Mouse (Mus musculus) C2C12 (cell line): Measurements from ENCODE around the gene Sox6. TPM values are rescaled to one million over a fixed set of nuclear protein-coding genes. Genes with fewer than 3 reads are reported as not detected.

Experiments used
- H3K27me3 ChIP-seq: one replicate; pipeline ENCODE4 v1.6.1; 2011; ENCODE audit not compliant: control insufficient read depth, insufficient read depth, insufficient read length
- H3K36me3 ChIP-seq: one replicate; pipeline ENCODE4 v1.6.1; 2011; ENCODE audit not compliant: control insufficient read depth, insufficient read depth
- H3K4me3 ChIP-seq: one replicate; pipeline ENCODE4 v1.5.1; 2011; ENCODE audit warnings: mild to moderate bottlenecking, control low read depth; ENCODE audit not compliant: poor library complexity, insufficient read depth, severe bottlenecking
- H3K79me2 ChIP-seq: one replicate; pipeline ENCODE4 v1.6.1; 2011; ENCODE audit not compliant: control insufficient read depth, insufficient read depth
- H3K79me3 ChIP-seq: one replicate; pipeline ENCODE4 v1.6.1; 2011; ENCODE audit warnings: low read depth, control low read depth
- H3ac ChIP-seq: one replicate; pipeline ENCODE3; 2011; ENCODE audit warnings: low read depth; ENCODE audit not compliant: control insufficient read depth, insufficient read length
- CEBPB ChIP-seq: IDR thresholded peaks from one replicate; pipeline ENCODE4 v1.6.1; 2011; ENCODE audit warnings: low read depth, mild to moderate bottlenecking, control low read depth, moderate library complexity
- CTCF ChIP-seq: IDR thresholded peaks from one replicate; pipeline ENCODE4 v1.5.1; 2011; ENCODE audit not compliant: control insufficient read depth, insufficient read depth, insufficient read length
- FOSL1 ChIP-seq: IDR thresholded peaks from one replicate; pipeline ENCODE4 v1.8.0; 2011; ENCODE audit warnings: mild to moderate bottlenecking, low read length; ENCODE audit not compliant: poor library complexity, insufficient read depth, severe bottlenecking
- MAX ChIP-seq: IDR thresholded peaks from one replicate; pipeline ENCODE4 v1.6.1; 2011; ENCODE audit warnings: mild to moderate bottlenecking, control low read depth
- MYOD1 ChIP-seq: IDR thresholded peaks from one replicate; pipeline ENCODE4 v1.6.1; 2011; ENCODE audit warnings: low read depth; ENCODE audit not compliant: control insufficient read depth, insufficient read length
- MYOG ChIP-seq: IDR thresholded peaks from one replicate; pipeline ENCODE4 v1.6.1; 2011; ENCODE audit not compliant: control insufficient read depth, insufficient read length; ENCODE audit errors: extremely low read depth
- USF1 ChIP-seq: IDR thresholded peaks from one replicate; pipeline ENCODE4 v1.6.1; 2011; ENCODE audit warnings: low read depth, mild to moderate bottlenecking, control low read depth, moderate library complexity
- polyA plus RNA-seq: library from polyadenylated mRNA; unstranded; fragments of >200 nt; fragmentation: generic; extraction: Trizol; gene quantifications from one replicate; pipeline ENCODE4 v1.2.1, GENCODE M21; 2012; ENCODE audit warnings: missing spikeins

Gene Sox6
- polyA plus RNA-seq, 1 experiment: 0.08 TPM

GRCm38 (mm10) chr7:115946559-115946958, 92.0 kb downstream of the Sox6 start:
- Histone ChIP-seq H3ac (no peak overlapping the region), H3K79me3 (no peaks in the 10 kb centered on the region), H3K36me3 (no peaks in the 10 kb centered on the region), H3K27me3 (no peaks in the 10 kb centered on the region), H3K4me3 (no peak overlapping the region), H3K79me2 (no peaks in the 10 kb centered on the region)
- TF ChIP-seq CTCF (no peak), USF1 (no peak), MAX (no peak), MYOG (no peak), CEBPB (no peak), FOSL1 (no peak), MYOD1 (no peak)

GRCm38 (mm10) chr7:115945516-115945915, 93.1 kb downstream of the Sox6 start:
- Histone ChIP-seq H3K4me3 (no peak overlapping the region), H3ac (no peak overlapping the region), H3K36me3 (no peaks in the 10 kb centered on the region), H3K79me3 (no peaks in the 10 kb centered on the region), H3K27me3 (no peaks in the 10 kb centered on the region), H3K79me2 (no peaks in the 10 kb centered on the region)
- TF ChIP-seq CTCF (no peak), MYOG (no peak), FOSL1 (no peak), CEBPB (no peak), MAX (no peak), USF1 (no peak), MYOD1 (no peak)

- H3K36me3 ChIP-seq: no peaks in the 10 kb centered on the region
- no peak overlapping the region for H3ac ChIP-seq
- no peaks in the 10 kb centered on the region for H3K27me3 ChIP-seq
- H3K79me3 ChIP-seq: no peaks in the 10 kb centered on the region
- H3K79me2 ChIP-seq: no peaks in the 10 kb centered on the region
- TF ChIP-seq MAX: no peak
- TF ChIP-seq MYOG: no peak
- no peak for TF ChIP-seq FOSL1
- no peak for TF ChIP-seq MYOD1
- TF ChIP-seq CTCF: no peak
- TF ChIP-seq USF1: no peak
- TF ChIP-seq CEBPB: no peak
- H3K4me3 ChIP-seq: no peak overlapping the region
These were observed 94.3 kb downstream of the Sox6 start for GRCm38 (mm10) chr7:115944250-115944649.

GRCm38 (mm10) chr7:115941766-115942165, 96.8 kb downstream of the Sox6 start:
- H3K4me3 ChIP-seq: no peak overlapping the region
- no peaks in the 10 kb centered on the region for H3K79me2 ChIP-seq
- H3K79me3 ChIP-seq: no peaks in the 10 kb centered on the region
- no peak for TF ChIP-seq MYOG
- TF ChIP-seq CTCF: no peak
- TF ChIP-seq MAX: no peak
- TF ChIP-seq FOSL1: no peak
- TF ChIP-seq CEBPB: no peak
- TF ChIP-seq MYOD1: no peak
- no peak for TF ChIP-seq USF1
- no peak overlapping the region for H3ac ChIP-seq
- no peaks in the 10 kb centered on the region for H3K27me3 ChIP-seq
- no peaks in the 10 kb centered on the region for H3K36me3 ChIP-seq

DNA sequence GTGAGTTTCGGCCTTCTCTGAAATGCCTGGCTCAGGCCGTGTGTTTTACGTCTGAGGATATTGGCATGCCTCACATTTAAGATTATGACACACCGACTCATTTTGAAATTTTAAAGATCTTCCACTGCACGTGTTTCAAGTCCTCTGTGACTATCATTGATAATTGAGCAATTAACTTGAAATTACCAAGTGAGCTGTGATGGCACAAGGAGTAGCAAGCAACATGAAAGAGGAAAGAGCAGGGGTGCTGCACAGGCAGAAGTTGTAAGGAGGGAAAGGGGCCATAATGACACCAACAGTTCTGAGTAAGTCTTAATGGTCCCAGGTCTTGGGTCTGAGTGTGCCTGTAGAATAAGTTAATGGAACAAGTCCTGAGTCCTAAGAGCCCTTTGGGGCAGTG, 99.3 kb downstream of the Sox6 start:
- no peak for TF ChIP-seq FOSL1
- no peak for TF ChIP-seq CTCF
- TF ChIP-seq CEBPB: no peak
- TF ChIP-seq USF1: no peak
- TF ChIP-seq MYOG: no peak
- no peak for TF ChIP-seq MYOD1
- no peak for TF ChIP-seq MAX
- Histone ChIP-seq H3K4me3 (no peak overlapping the region), H3K79me2 (no peaks in the 10 kb centered on the region), H3K79me3 (no peaks in the 10 kb centered on the region), H3K36me3 (no peaks in the 10 kb centered on the region), H3ac (no peak overlapping the region), H3K27me3 (no peaks in the 10 kb centered on the region)

DNA sequence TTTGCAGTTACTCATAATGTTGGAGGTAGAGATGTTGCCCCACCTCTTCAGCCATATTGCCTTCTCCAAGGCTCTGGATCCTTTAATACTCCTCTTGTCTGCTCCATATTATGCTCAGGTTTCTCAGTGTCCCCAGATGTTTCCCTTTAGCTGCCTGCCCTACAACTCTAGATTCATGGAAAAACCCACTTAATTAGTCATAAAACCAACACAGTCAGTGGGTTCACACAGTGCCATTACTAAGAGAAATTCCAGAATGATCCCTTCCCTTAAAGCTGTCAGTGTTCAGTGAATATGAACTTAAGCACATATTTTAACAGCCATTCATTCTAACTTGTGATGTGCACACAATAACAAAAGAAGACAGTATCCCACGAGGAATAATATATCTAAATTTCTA, 101.7 kb downstream of the Sox6 start:
- Histone ChIP-seq H3K27me3 (no peaks in the 10 kb centered on the region), H3ac (no peak overlapping the region), H3K79me3 (no peaks in the 10 kb centered on the region), H3K4me3 (no peak overlapping the region), H3K79me2 (no peaks in the 10 kb centered on the region), H3K36me3 (no peaks in the 10 kb centered on the region)
- no peak for TF ChIP-seq MAX
- no peak for TF ChIP-seq FOSL1
- TF ChIP-seq USF1: no peak
- no peak for TF ChIP-seq CTCF
- no peak for TF ChIP-seq MYOD1
- TF ChIP-seq CEBPB: no peak
- no peak for TF ChIP-seq MYOG
